Mouse (Mus musculus) adrenal gland, postnatal 25 days (tissue): ENCODE data around the gene Actb. TPM values are rescaled to one million over a fixed set of nuclear protein-coding genes. Genes with fewer than 3 reads are reported as not detected.
"Not testable (repeated sequence)": the region's sequence is repeated elsewhere in the genome, so short reads cannot be mapped to it uniquely, and the experiment has no call there.

Experiments used
- DNase-seq: peaks from one replicate; pipeline ENCODE4 v3.0.0; 2021; ENCODE audit warnings: mixed read lengths
- total RNA-seq: library from RNA; stranded (reverse); gene quantifications from 2 replicates; pipeline ENCODE4 v1.2.3, GENCODE M21; 2021

Actb gene
- total RNA-seq, 1 experiment from 2014 or later: 3,181 TPM

DNA sequence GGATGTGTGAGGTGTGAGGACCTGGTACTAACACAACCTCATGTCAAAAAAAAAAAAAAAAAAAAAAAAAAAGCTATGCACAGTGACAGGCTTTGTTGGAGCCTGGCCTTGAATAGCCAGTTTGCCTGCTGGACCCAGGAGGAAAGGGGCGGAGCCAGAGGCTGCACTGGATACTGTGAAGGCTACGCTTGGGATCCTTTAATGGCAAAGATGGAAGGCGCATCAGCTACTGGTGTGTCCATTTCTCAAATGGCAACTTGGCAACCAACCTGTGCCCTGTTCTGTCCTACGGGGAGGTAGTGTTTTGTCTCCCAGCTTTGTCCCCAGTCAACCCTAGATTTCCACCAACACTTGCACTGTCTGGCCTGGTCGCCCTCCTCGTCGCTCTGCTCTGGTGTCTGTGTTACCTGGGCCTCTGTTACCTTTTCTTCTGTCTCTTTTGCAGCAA lies 5.2 kb downstream of the Actb start:
- peak; percentile 58 for DNase-seq

- DNase-seq: no peak
Measured at GRCm38 (mm10) chr5:142900651-142901050, 5.9 kb downstream of the Actb start.

GRCm38 (mm10) chr5:142899932-142900533 lies 6.5 kb downstream of the Actb start:
- no peak for DNase-seq

- DNase-seq: no peak
Measured at GRCm38 (mm10) chr5:142899057-142899601, 7.4 kb downstream of the Actb start.

DNA sequence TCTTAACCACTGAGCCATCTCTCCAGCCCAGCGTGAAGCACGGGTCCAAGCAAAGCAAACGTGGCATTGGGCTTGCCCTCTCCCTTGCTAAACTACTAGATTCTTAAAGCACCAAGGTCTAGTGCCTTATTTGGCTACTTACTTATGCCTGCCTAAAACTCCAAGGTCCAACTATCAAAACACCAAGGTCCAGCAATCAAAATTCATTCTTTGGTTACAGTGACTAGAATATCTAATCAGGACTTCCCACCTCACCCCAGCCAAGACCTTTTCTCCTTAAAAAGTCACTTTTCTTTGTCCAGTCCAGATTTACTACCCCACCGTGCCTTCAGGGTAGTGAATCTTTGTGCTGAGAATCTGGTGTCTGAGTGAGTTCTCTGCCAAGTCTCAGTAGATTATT lies 8.2 kb downstream of the Actb start:
- no peak for DNase-seq

GRCm38 (mm10) chr5:142897568-142898248 lies 8.8 kb downstream of the Actb start:
- DNase-seq: no peak

GRCm38 (mm10) chr5:142896713-142897112 lies 9.8 kb downstream of the Actb start:
- no peak for DNase-seq

DNA sequence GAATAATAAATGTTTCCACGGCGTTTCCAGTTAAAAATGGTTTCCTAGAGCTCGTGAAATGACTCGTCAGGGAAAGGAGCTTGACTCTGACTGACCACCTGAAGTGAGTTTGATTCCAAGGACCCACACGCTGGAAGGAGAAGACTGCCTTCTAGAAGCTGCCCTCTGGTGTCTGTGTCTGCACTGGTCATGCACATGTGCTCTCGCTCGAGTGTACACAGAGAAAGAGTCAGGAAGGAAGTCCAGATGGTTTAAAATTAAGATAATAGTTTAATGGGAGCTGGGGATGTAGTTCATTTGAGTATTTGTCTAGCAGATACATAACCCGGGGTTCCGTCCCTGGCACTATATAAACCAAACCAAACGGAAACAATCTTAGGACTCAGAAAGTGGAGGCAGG lies 10.4 kb downstream of the Actb start:
- DNase-seq: no peak

DNA sequence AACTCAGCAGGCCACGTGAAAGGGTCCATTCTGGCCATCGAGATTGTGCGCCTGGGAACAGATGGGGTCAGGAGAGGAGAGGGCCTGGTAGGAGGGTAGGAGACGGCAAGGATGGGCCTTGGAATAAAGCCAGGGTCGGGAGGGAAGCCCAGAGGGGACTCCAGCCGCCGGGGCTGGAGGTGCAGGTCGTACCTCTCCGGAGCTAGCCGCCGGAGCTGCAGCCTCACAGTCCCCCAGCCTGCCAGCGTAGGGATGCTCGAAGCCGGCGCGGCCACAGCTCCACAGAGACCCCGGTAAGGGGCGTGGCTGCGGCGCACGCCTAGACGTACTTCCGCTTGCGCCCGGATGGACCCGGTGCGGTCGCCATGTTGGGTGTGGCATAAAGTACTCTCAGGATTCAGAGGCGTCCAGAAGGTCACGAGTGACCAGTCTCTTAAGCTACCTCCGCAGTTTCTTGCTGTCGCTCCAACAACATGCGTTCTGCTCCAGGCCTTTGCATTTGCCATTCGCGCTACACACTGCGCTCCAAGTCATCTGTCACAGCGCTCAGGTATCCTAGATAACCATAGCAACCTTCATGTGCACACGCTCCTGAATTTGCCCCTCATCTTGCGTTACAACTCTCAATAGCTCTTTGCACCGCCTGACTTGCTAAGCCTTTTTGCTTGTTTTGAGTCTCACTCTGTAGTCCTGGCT lies 11.5 kb downstream of the Actb start, which contains the start of gene Fbxl18:
Fbxl18 (minus strand) TSS at position 504 of the 696 bp plus-strand sequence.
- DNase-seq: peak; percentile 90

DNA sequence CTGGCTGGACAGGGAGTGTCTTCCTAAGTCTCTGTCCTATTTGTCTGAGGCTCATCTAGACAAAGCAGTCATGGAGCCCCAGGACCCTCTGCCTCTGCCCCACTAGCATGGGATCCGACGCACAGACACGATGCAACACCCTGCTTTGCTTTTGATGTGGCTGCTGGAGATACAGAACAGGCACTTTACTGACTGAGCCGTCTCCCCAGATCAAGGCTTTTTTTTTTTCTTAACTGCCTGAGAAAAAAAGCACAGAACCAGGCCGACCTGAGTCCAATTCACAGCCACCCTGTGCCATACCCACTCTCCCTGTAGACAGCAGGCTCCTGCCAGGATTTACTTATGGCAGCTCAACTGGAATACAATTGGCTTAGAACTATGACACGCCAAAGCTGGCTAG lies 15.2 kb downstream of the Actb start:
- no peak for DNase-seq

DNA sequence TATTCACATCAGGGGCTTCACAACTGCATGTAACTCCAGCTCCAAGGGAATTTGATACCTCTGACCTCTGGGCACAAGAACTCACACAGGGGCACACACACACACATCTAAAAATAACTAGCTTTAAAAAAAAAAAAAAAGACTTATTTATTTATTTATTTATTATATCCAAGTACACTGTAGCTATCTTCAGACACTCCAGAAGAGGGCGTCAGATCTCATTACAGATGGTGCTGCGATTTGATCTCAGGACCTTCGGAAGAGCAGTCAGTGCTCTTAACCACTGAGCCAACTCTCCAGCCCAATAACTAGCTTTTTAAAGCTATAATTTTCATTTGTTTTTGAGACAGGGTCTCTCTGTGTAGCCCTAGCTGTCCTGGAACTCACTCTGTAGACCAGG lies 19.0 kb downstream of the Actb start:
- not testable (repeated sequence) for DNase-seq

DNA sequence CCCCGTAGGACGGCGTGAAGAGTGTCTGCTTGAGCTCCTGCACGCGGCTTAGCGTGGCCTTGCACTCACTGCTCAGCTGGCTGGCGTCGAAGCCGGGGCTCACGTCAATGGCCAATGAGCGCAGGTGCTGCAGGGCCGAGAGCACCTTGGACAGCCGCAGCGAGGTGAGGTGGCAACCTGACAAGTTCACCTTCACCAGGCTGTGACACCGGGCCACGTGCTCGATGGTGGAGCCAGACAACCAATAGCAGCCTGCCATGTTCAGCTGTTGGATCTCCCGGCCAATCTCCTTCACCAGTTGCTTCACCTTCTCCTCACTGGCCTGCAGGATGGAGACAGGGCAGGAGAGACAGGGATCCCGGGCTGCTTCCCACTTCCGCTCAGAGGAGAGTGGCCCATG lies 19.8 kb downstream of the Actb start:
- DNase-seq: no peak

- DNase-seq: no peak
Measured at GRCm38 (mm10) chr5:142886181-142886580, 20.4 kb downstream of the Actb start.

GRCm38 (mm10) chr5:142882471-142882870 lies 24.1 kb downstream of the Actb start:
- no peak for DNase-seq

DNA sequence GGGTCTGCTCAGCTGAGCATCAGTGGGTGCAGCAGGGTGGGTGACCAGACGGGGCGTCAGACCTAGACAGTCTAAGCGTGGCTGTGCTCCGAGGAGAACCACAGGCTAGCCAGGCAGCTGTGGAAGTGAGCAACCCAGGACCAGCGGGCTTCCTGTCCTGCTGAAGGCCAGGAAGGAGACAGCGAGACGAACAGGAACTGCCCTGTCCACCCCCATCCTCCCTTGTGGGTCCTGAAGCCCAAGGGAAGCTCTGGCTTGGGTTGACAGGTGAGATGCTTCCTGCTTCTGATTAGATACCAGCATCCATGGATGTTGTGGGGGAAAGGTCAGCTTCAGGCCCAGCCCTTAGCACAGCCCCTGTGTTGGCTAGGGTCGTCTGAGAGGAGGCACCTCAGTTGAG lies 24.6 kb downstream of the Actb start:
- no peak for DNase-seq

DNA sequence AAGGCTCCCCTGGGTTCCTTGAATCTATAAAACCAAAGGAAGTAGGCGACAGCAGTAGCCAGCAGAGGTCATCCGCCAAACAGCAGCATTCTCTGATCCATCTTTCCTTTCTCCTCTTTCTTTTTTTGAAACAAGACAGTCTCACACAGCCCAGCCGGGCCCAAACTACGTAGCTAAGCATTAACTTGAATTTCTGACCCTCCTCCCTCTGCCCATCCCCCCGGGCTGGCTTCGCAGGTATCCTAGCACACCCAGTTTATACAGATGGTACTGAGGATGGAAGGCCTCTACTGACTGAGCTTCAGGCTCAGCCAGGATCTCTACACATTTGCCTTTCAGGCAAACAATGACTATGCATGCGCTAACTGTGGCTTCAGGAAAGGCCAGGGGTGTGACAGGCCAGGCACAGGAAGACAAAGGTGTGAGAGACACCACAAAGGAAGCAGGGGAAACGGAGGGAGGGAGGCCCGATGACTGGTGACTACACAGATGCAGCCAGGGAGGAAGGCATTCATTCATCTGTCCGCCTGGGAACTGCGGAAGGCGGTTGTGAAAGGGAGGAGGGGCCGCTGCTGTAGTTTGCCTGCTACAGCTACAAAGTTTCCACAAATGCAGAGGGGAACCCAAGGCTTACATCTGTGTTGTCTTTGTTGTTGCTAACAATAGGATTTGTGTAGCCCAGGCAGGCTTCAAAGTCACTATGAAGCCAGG lies 25.6 kb downstream of the Actb start:
- DNase-seq: peak; percentile 20

GRCm38 (mm10) chr5:142880246-142880645 lies 26.3 kb downstream of the Actb start:
- no peak for DNase-seq

DNA sequence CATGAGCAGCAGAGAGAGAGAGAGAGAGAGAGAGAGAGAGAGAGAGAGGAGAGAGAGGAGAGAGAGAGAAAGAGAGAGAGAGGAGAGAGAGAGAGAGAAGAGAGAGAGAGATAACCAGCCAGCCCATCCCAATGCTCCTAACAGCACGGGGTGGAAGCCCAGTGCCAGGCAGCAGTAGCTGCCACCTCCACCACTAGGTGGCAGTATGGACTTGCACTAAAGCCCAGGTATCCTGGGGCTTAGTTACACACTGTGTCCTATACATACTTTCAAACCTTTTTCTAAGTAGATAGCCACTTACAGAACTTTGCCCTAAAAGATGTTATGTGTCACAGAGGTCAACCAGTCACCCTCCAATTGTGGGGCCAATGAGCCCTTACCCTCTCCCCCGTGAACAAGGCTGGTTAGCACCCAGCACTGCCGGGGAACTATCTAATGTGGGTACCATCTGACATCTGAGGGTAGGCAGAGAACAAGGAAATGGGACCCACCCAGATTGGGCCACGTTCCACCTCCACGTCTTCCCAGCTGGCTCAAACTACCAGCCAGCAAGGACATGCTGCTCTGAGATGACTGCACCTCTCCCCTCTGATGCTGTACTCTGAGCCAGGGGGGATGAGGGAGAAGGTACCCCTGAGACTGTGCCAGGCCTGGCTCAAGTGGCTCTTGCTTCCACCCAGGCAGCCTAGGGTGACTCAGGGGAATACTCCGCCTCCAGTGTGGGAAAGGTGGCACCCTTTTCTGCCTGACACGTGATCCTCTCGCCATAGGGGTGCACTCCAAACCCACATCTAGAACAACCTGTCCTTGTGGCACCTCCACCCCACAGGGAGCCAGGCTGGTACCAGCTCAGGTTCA lies 27.0 kb downstream of the Actb start:
- peak; percentile 79 for DNase-seq

DNA sequence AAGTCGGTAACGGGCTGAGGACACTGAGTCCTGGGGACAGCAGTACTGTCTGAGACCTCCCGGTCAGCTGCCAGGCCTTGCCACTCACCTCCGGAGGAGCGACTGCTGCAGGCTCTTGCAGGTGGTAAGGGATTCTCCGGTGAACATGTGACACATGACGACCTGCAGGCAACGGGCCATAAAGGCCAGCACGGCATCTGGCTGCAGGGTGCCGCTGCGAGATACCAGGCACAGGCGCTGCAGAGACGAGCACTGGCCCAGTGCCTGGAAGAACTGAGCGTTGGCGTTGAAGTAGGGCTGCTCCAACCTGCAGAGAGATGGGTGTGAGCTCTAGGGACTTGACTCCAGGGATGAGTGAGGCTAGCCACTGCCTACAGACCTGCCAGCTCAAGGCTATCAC lies 28.0 kb downstream of the Actb start:
- no peak for DNase-seq

GRCm38 (mm10) chr5:142877337-142878280 lies 28.9 kb downstream of the Actb start:
- DNase-seq: peak; percentile 92
